Mouse (Mus musculus) T-cell, adult 2 months (primary cell): ENCODE data around the gene AC109138.7.

Experiments used
- DNase-seq: peaks from one replicate; pipeline ENCODE4 v3.0.0; 2022; ENCODE audit warnings: low spot score

Gene AC109138.7

DNA sequence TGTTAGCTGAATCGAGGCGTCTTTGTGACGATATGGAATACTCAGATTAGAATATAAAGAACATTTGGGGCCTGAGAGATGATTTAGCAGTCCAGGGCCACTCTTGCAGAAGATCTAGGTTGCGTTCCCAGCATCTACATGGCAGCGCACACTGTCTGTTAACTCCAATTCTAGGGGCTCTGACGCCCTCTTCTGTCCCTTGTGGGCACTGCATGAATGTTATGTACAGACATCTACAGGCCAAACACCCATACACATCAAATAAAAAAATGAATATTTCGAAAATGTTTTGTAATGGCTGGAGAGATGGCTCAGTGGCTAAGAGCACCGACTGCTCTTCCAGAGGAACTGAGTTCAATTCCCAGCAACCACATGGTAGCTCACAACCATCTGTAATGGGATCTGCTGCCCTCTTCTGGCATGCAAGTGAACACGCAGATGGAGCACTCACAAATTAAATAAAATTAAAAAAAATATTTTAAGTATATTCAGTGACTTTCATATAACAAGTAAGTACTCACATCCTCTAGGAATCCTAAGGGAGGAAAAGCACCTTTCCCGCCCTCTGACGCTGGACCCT lies 41.5 kb downstream of the AC109138.7 start:
- peak; percentile 33 for DNase-seq

DNA sequence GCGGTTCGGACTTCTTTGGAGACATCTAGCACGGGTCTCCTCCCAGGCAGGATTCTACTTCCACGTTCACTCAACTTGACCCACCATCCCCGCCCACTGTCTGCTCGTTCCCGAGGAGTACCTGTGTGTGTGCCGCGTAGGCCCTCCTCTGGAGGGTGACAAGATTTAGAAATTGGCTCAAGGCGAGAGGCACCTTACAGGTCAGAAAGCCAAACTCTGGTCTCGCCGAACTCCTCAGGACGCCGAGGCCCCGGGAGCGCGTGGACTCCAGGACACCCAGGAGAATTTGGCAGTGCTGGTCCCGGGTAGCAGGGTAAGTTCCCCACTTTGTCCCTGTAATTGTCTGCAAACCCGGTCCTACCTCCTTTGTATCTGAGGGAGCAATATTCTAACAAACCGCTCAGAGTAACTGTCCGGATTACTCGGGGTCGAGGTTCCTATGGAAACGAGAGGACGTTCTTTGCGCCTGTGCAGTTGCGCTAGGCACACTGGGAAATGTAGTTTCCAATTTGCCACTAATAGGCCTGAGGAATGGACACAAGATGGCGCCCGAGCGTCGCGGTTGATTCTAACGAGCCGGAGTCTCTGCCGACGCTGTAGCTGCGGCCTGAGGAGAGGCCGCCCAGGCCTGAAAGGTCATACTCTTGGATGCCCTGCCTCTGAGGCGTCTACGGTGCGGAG lies 43.2 kb downstream of the AC109138.7 start:
- DNase-seq, result peak; percentile 85

DNA sequence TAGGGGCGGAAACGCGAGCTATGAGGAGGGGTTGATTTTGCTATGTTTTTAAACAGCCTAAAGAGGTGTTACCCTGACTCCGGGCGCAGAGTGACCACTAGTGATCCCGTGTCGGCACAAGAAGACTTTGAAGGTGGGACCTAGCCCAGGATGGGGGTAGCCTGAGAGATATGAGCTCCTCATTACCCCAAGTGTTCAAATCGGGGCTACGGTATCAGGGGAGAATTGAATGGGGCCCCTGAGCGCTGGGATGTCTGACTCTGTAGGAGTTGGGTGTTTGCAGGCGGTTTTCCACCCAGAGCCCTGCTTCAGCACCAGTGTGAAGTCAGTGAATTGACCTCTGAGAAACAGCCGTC lies 43.7 kb downstream of the AC109138.7 start:
- DNase-seq, result no peak

DNA sequence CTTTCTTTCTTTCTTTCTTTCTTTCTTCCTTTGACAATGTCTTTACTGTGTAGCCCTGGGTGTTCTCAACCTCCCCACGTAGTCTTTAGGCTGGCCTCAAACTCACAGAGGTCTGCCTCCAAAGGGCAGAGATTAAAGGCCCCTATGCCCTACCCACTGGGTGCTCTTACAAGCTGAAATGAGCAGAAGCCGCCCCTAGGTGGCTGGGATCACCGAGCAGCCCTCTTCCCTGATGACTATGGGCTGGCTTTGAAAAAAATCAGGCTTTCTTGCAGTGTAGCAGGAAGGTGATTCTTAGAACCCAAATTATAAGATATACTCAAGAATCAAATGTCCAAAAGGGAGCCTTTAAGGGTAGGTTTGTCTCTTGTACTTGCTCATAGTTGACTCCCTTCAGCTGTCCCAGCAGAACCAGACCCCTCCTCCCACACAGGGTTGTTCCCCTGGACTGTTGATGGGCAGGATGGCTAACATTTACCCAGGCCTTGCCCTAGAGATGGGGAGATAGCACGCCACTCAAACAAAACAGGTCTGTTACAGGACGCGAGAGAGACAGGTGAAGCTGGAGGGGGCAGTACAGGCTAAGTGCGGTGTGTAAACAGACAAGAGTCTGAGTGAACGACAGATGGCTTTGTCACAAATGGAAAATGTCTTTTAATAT lies 47.0 kb downstream of the AC109138.7 start:
- DNase-seq, result peak; percentile 56

DNA sequence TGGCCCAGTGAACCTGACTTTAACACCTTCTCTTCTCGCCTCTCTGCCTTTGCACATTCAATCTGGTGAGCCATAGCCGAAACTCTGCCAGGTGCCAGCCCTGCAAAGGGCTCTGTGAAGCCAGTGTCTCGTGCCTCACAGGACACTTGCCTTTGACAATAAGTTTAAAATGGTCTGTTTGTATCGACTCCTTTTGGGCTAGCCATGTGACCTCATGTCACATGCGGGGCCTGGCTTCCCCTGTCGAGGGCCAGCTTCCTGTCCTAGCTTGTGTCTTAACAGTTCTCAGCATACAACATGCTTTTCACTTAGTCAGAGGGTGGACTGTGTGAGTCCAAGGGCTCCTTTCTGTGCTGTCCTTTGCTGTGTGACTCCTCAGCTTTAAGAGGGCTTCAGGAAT lies 48.6 kb downstream of the AC109138.7 start:
- DNase-seq, result no peak

DNA sequence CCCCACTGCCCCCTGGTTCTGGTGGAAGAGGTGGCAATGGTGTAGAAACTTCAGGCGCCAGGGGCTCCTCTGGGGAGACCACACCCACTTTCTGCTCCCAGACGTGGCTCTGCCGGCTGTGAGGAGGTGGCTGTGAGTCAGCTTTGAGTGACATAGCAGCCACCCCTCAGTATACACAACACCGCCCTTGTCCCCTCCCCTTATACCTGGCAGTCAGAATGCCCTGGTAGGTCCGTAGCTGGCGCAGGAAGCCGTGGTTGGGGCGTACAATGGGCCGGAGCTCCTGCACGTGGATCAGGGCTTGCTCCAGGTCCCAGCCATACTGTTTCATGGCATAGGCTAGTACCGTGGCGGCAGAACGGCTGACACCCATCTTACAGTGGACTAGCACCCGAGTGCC lies 49.5 kb downstream of the AC109138.7 start:
- DNase-seq, result no peak

DNA sequence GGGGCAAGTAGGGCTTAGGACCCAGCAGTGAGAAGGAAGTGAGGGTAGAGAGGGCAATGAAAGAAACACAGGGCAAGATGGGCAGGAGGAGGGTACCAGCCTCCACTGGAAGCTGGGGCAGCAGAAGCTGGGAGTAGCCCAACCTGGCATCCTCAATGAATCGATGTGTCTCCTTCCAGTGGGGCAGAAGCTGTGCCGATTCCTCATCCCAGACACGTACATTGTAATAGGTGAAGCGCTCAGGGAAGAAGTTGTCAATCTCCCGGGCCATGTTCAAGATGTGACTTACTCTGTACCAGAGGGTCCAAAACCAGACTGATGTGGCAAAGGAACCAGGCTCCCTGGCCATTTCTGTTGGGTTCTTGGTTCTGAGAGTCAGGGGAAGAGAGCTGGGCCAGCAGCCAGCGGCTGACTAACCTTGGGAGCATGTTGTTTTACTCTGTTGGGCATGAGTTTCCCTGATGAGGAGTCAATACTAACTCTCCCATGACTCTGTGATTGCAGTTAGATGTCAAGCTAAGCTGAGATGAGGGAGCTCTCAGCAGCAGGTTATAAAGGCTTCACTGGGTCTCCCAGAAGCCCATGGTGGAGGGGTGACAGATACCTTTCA lies 50.1 kb downstream of the AC109138.7 start:
- DNase-seq, result no peak

DNA sequence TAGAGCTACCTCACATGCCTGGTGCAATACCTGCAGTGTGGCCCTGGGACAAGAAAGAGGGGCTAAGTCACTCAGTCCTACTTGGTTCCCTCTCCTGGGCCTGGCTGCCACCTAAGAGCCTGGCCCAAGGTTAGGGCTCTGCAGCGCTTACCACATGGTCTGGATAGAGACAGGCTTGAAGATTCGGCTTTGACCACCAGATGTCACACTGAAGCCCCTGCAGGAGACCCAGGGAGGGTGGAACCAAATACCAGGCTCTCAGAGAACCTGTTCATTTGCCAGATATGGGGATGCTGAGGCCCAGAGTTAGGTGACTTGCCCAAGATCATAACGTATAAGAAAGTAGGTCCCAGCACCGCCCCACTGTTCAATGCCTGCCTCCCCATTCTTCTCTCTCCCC lies 51.8 kb downstream of the AC109138.7 start:
- DNase-seq, result no peak

DNA sequence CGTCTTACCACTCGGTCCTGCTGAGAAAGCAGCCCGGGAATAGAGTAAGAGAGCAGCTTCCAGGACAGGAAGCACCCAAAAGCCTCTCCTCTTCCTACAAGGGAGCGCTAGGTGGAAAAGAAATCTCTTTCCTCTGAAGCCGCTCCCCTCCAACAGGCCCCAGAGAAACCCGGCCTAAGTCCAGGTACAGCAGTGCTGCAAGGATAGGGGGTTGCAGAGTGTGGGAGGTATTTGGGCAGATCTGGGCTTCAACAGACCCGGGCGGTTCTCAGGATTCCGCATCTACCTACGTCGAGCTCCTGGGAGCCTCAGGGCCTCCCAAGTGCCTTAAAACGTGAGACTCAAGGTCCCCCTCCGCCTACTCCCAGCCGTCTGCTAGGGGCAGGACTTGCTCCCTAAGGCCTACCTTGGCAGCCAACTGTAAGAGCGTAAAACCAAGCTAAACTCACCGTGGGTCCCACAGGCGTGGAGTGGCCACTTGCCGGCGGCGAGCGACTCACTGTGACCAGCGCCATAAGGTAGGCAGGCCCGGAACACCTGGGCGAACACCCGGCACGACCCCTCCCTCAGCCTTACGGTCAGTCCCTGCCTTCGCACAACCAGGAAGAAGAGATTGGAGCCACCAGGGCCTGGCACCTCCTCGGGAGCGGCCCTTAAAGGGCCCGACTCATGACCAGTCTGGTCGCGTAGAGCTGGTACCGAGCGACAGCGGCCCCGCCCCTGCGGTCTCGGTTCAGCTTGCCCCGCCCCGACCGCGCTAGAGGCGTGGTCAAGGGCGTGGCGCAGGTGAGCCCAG lies 54.6 kb downstream of the AC109138.7 start, which contains the start of gene Ssh3:
Ssh3 (minus strand) TSS at position 615 of the 796 bp plus-strand sequence.
- DNase-seq, result peak; percentile 63

DNA sequence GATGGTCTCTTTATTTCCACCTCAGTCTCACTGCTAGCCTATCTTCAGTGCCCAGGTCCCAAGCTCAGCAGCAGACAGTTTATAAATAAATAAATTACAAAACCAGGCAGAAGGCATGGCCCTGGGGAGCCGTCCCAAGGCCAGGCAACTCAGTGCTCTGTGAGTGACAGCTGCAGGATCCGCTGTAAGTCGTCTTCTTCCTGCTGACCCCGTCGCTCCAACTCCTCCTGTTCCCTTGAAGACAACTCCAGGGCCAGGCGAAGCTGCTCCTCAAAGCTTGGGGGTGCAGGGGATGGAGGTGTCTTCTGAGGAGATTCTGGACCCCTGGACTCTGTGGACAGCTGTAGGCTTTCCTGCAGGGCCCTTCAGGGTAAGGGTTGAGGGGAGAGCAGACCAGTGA lies 56.0 kb downstream of the AC109138.7 start:
- no peak for DNase-seq

DNA sequence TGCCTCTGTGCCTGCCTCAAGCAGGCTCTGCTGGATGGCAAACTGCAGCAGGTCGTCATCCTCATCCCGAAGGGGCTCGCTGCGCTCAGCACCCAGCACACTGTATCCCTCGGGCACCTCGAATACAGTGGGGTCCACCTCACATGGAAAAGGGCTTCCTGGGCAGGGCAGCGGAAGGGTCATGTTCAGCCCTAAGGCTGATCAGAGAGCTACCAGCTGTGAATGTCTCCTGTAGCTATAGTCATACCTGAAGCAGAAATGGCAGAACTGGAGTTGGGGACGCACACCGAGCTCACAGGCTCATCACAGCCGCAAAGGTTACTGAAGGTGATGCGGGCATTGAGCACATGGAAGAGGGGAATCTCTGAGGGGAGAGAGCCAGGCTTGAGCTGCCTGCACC lies 56.8 kb downstream of the AC109138.7 start:
- DNase-seq, result no peak

DNA sequence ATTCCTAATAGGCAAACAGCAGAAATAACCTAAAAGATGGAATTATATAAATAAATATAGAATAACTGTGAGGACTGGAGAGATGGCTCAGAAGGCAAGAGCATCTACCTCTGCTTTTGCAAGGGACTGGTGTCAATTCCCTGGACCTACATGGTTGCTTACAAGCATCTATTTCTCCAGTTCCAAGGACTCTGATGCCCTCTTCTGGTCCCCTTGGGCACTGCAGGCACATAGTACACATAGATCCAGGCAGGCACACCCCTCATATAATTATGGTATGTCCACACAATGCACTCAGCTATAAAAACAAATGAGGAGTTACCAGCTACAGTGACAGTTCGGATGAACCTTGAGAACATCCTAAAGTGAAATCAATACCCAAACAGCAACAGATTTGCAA lies 65.3 kb downstream of the AC109138.7 start:
- peak; percentile 44 for DNase-seq

DNA sequence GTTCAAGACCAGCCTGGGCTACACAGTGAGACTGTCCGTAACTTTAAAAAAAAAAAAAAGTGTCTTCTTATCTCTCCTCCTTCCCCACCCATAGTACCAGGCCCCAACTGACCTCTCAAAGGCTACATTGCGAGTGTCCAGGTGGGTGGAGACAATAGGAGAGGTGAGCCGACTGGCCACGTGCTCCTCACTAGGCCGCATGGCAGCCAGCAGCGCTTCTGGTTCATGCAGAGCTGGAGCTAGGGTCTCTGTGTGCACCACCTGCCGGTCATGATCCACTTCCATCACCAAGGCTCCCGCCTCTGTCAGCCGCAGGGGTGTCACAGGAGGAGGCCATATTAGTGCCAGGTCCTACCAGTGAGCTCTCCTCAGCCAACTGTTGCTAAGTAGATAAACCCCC lies 66.3 kb downstream of the AC109138.7 start:
- DNase-seq, result no peak
